Mouse (Mus musculus): ENCODE results near the gene Ptdss2.

Gene Ptdss2

DNA sequence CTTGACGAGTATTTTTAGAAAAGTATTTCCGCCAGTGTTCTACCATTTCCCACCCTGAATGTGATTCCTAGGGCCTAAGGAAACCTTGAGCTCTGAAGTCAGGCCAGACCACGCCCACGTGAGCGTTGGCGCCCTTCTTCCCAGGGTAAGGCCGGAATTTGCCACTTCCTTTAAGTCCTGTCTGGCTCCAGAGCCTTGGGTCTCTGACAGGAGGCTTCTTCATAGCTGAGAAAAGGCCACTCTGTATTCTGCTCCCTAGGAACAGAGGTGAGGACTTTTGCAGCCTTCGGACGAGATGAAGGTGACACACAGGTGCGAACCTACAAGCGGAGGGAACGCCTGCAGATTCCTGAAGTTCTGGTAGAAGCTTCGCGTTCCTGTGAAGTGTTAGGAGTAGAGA lies at the start of gene Ptdss2:
Gene Ptdss2, plus strand, starts transcription at position 138 of the 400 bp plus-strand sequence.
- in situ Hi-C loops (cut with MboI): no loop called here

DNA sequence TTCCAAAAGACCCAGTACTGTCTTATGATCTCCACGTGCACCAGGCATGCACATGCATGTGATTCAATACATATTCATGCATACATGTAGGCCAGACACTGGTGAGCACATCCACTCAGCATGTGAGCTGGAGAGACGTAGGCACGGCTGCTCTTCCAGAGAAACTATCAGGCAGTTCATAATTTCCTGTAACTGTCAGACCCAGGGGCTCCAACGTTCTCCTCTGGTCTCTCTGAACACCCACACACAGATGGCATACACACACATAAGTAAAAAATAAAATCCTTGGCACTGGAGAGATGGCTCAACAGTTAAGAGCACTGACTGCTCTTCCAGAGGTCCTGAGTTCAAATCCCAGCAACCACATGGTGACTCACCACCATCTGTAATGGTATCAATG lies 48.4 kb upstream of the Ptdss2 start:
- in situ Hi-C loops (cut with MboI): no loop called here

DNA sequence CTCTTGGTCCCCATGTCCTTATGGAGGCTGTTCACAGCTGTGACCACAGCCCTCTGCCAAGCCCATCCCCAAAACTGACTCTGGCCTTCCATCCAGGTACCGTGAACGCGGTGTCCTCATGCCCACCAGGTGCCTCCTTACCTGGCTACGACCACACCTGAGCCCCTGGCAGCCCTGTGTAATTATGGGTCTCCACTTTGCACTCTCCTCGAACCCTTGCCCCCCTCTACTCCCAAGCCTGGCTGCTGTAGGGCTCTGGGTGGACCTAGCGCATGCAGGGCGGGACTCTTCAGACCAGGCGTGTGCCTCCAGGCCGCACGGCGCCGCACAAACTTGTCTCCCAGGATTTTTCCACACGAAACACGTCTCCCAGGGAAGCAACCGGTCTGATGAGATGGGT lies 44.3 kb upstream of the Ptdss2 start, which contains the start of gene Pkp3:
Gene Pkp3, plus strand, starts transcription at position 378 of the 400 bp plus-strand sequence.
- in situ Hi-C loops (cut with MboI): no loop called here

DNA sequence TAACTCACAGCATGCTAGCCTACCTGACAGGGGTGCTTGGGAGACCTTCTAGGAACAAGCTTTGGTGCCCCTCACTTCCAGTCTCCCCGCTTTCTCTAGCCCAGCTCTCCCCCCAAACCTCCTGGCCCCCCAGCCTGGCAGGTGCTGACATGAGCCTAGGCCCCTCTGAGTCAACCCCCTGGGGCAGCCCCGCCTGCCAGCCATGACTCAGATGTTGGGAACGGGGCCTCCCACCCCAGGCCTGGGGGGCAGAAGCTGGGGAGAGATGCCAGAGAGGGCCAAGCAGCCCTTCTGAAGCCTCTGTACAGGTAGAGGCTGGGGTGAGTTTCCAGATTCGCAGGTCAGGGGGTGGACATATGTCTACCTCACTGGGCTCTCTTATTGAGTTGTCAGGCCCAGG lies 43.3 kb upstream of the Ptdss2 start:
- in situ Hi-C loops (cut with MboI): no loop called here

DNA sequence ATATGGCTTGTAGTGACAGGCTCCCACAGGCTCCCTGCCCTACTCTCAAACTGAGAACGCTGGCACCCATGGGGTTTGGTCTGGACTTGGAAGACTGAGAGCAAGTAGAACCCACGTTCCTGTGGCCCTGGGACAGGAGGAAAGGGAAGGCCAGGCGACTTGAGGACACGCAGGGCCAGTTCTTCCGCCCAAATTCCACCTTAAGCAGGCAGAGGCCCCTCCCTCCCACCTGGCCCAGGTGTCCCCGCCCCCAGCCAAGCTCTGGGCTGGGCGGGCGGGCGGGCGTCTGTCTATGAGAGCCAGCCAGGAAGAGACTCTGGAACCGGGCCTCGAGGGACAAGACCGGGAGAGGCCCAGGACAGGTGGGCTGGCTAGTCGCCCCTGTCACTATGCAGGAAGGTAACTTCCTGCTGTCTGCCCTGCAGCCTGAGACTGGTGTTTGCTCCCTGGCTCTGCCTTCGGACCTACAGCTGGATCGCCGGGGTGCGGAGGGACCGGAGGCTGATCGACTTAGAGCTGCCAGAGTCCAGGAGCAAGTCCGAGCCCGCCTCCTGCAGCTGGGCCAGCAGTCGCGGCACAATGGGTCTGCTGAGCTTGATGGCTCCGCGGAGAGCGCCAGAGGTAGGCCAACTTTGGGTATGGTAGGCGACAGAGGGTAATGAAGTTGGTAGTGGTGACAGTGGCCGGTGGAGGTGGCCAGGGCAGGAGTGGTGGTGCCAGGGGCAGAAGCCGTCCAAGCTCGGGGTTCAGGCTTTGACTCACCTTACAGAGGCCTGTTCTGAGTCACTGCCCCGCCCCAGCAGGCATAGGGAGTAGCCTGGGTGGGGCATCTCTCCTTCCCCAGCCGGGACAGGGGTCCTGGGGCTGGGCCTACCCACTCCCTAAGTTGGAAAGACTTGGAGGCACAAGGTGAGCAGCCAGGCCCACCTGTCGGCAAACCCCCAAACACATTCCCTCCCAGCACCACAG lies 42.4 kb upstream of the Ptdss2 start:
- in situ Hi-C loops (cut with MboI): no loop called here

DNA sequence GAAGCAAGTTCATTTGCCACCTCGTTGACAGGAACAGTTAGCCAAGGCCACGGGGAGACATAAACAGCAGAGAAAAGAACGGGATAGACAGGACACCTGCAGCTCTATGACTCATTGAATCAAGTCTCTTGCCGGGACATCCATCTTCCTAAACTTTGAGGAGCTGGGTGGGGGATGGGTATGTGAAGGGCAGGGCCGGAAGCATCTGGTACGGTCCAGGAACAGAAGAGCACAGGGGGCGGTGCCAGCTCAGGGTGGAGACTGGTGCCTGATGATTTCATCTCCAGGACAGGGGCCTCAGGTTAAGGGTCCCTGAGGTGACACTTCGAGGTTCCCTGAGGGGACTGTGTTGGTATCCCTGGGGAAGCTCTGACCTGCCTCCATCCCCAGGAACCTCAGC lies 34.3 kb upstream of the Ptdss2 start:
- in situ Hi-C loops (cut with MboI): no loop called here

DNA sequence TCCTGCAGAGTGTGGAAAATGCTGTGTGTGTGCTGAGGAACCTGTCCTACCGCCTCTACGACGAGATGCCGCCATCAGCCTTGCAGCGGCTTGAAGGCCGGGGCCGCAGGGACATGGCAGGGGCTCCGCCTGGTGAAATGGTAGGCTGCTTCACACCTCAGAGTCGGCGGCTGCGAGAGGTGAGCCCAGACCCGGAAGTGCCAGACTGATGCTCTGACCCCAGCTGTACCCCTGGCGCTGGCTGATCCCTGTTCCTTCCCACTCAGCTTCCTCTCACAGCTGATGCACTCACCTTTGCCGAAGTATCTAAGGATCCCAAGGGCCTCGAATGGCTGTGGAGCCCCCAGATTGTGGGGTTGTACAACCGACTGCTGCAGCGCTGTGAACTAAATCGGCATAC lies 33.7 kb upstream of the Ptdss2 start:
- in situ Hi-C loops (cut with MboI): no loop called here

DNA sequence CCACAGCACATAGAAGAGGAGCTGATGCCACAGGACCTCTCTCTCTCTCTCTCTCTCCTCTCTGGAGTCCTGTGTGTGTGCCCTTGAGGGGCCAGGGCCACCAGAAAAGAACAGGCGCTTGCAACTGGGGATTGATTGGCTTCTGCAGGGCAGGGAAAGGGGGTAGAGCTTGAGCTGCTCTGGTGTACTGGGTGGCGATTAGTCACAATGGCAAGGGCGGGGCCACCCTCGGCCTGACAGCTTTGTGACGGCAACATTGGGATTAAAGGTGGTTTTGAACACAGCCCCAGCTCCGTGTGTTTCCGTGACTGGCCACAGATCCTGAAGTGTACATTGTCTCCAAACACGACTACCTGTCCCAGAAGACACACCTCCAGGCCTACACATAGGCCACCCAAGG lies 32.0 kb upstream of the Ptdss2 start:
- in situ Hi-C loops (cut with MboI): loop anchor here (5.0 kb wide), 1 partner anchor 87 kb away; no protein-coding TSS in a partner anchor

DNA sequence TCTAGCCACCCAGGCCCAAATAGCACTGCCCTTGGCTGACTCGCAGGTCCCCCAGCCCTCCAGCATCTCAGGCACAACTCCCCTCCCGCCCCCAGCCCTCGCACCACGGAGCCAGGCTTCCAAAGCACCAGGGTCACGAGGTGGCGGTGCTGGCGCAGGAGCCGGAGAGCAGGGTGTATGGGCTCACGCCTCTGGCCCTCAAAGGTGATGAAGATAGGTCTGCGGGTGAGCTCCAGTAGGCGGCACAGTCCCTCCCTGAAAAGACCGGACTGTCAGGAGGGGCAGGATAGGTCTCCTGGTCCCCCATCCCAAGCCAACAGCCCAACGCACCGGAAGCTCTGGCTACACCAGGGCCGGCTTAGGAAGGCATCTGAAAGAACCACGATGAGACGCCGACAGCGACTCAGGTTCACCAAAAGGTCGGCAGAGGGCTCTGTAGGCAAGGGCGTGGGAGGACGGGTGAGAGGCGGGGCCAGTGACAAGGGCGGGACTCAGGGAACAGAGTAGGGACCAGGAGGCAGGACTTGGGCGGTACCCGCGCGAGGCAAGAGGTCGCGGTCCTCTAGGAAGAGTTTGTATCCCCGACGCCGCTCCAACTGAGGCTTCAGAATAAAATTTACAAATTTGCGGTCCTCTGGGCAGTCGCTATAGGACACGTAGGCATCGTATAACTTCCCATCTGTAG lies 30.0 kb upstream of the Ptdss2 start:
- in situ Hi-C loops (cut with MboI): loop anchor here (5.0 kb wide), 1 partner anchor 85 kb away; no protein-coding TSS in a partner anchor

DNA sequence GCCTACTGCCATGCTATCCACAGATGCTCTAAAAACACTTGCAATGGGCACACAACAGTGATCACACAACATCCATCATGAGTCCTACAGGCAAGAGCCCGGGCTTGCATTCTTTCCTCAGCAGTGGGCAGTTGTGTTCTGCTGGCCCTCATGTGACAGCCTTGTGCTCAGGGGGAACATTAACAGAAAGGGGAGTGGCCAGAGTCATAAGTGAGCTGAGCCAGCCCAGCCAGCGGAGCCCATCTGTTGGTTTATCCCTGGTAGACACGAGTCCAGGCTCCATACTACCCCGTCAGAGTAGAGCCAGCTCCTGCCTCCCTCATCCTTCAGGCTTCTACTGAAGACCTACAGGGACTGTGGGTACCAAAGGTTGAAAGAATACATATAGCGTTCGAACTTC lies 28.2 kb upstream of the Ptdss2 start:
- in situ Hi-C loops (cut with MboI): loop anchor here (5.0 kb wide), 1 partner anchor 83 kb away; no protein-coding TSS in a partner anchor

DNA sequence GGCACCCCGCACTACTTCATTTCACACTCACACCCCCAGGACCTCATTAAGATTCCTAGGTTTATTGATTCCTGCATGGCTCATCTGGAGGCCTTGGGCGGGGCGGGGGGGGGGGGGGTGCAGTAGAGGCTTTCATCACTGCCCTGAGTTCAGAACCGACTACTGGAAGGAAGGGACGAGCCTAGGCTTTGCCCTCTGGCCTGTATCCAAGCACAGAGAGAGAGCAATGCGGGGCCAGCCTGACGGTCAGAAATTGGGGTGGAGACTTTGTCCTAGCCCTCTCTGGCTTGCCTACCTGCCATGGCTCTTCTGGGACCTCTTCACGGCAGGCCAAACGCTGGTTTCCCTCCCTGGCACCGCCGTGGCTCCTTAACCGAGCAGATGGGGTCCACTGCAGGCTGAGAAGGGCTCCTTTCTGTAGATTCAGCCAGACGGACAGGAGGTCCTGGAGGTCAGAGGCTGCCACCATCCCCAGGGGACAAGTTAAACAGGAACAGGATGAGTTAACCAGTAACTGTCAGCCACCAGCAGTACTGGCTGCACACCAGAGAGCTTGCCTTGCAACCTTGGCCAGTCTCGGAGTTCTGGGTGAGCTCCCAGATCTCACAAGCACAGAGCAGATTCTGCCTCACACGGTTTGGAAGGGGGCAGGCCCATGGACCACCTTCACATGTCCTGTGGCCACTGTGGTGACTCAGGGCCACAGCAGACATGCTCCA lies 27.5 kb upstream of the Ptdss2 start:
- in situ Hi-C loops (cut with MboI): loop anchor here (5.0 kb wide), 1 partner anchor 83 kb away; no protein-coding TSS in a partner anchor

DNA sequence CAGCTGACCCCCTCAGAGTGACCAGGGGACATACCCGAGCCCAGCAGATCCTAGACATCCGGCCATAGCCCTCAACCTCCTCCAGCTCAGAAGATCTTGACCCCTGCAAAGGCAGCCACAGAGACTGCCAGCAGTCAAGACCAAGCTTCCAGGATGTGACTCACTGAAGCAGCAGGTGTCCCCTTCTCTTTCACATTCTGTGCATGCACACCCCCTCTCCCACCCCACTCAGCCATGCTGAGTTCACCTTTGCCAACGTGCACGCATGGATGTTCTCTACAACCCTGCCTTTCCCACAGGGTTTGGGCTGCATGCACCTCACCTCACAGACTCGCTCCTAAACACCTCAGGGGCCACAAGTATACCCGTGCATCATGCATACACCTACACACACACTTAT lies 26.2 kb upstream of the Ptdss2 start:
- in situ Hi-C loops (cut with MboI): no loop called here

DNA sequence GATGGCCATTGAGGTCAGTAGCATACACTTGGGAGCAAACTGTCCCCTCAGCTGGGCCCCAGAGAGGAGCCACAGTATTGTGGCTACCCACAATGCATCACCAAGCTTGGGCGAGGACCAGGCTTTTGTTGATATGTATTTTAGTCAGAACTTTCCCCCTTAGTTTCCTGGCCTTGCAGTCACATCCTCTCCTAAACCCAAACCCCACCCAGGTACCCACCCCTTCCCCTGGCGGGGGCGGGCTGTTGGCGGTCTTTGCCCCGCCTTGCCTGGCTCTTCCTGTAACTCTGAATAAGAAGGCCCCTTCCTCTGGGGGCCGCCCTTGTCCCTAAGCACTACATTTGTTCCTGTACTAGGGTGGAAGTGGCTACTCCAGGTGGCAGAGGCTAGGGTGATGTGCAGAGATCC lies 25.5 kb upstream of the Ptdss2 start:
- in situ Hi-C loops (cut with MboI): no loop called here

DNA sequence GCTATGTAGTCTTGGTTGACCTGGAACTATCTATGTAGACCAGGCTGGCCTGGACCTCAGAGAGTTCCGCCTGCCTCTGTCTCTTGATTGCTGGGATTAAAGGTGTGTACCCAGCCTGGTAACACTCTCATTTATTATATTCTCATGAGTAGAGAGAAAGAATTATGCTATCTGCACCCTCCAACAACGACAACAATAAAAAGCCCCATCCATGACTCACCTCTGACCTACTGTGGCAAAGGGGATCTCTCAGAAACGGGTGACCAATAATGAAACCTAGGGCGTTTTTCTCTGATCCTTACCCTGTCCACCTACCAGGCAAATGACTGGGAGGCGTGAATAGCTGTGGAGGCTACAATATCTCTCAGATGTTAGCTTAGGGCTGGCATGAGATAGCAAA lies 25.0 kb upstream of the Ptdss2 start:
- in situ Hi-C loops (cut with MboI): no loop called here

DNA sequence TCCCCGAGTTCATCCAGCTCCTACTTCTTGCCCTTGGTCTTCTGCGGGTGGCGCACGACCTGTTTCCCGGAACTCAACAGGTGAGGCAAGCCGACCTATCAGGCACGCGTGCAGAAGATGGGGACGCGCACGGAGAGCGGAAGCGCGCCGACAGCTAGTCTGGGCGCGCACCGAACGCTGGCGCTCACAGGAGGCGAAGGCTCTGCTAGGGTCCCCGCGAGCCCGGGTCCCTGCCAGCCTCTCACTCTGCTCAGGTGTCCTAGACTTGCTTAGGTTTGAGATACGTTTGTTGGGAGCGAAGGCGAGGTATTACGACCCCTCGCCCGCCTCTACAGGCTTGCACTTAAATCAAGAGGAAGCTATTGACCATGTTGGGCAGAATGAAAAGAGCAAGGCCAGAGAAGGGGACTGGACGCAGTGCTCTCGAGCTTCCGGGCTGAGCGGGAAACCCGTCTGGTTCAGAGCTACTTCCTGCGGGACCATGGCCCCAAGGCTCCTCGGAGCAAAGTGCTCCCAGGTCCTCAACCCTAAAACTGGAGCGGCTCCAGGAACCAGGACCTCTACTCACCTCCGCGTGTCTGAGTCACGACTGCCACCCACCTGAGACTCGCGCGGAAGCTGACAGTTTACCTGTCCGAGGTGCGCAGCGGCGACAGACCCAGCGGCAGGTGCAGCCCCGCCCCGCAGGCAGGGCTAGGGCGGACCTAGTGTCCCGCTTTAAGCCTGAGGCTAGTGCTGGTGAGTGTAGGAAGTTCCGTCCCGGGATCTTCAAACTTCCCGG lies 22.1 kb upstream of the Ptdss2 start, which contains the start of gene Sigirr:
Gene Sigirr, minus strand, starts transcription at position 662 of the 781 bp plus-strand sequence.
- in situ Hi-C loops (cut with MboI): no loop called here

DNA sequence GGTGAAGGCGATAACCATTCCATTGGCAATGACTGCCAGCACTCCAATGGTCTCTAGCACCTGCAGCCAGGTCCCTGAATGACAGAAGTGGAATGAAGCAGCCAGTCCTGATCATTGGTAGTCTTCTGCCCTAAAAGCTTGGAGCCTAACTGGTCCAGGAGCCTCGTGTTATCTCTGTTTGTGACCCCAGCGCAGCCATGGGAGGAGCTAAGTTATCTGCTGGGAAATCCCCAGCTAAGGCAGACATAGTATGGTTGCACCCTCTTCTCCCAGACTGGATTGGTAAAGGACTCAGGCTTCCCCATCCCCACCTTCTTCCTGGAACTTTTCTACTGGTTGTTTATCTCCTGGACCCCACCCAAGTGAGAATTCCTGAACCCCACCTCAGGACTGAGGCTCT lies 19.0 kb upstream of the Ptdss2 start:
- in situ Hi-C loops (cut with MboI): no loop called here

DNA sequence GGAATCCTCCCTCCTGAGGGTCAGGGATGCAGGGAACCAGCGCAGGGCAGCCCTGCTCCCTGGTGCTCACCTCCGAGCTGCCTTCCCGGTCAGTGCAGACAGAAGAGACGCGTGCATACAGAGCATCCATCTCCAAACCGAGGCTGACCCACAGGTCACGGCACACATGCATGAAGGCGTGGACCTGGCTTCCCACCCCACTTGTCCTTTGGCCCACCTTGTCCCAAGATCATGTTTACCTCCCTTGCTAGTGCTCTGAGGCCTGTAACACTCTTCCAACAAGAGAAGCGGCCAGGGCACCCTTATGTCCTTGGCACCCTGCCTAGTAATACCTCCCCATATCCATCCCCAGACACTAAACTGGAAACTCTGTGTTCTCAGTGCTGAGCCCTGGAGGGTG lies 6.3 kb upstream of the Ptdss2 start:
- in situ Hi-C loops (cut with MboI): no loop called here

DNA sequence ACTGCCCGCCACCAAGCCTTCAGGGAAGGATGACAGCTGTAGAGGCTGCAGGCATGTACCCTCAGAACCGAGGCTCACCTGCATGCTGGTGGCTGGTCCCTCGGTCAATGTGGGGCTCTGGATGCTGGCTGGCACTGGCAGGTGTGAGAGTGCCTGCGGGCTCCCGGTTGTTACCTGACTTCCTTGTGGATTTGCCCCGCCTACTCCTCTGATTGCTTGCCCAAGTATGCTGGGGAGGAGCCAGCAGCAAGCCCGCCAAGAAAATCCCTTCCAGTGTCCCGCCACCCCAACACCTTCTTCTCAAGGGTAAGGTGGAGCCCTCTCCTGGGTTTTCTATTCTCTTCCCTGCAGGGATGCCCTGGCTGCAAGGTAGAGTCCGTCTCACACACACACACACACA lies 4.5 kb upstream of the Ptdss2 start, which contains the start of gene Ano9:
Gene Ano9, minus strand, starts transcription at position 171 of the 400 bp plus-strand sequence.
- in situ Hi-C loops (cut with MboI): no loop called here

DNA sequence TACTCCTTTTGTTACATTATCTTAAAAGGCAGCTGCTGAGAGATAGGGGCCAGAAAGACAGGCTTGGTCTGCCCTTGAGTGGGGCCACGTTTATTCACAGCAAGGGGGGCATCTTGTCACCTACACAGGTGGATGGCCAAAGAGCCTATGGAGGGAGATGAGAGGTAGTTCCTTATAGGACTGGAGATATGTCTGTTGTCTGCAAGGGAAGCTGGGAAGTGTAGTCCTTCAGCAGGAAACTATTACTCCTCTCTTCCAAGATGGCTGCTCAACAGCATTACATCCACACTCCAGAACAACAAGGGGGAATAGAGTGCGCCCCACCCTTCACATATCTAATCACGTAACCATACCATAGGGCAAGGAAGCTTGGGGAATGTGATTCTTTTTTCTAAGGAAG lies 2.7 kb upstream of the Ptdss2 start:
- in situ Hi-C loops (cut with MboI): no loop called here

DNA sequence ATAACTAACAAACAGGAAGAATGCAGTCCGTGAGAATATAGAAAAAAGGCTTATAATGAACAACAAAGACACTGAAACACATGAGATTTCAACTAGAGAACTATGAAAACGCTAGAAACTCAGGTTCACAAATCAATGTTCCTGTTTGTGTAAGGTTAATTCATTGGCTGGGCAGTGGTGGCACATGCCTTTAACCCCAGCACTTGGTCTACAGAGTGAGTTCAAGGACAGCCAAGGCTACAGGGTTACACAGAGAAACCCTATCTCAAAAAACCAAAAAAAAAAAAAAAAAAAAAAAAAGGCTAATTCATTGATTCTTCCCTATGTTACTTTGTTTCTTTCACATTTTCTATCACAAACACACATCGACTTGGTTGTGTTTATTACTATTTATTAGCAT lies 1.6 kb upstream of the Ptdss2 start:
- in situ Hi-C loops (cut with MboI): no loop called here

DNA sequence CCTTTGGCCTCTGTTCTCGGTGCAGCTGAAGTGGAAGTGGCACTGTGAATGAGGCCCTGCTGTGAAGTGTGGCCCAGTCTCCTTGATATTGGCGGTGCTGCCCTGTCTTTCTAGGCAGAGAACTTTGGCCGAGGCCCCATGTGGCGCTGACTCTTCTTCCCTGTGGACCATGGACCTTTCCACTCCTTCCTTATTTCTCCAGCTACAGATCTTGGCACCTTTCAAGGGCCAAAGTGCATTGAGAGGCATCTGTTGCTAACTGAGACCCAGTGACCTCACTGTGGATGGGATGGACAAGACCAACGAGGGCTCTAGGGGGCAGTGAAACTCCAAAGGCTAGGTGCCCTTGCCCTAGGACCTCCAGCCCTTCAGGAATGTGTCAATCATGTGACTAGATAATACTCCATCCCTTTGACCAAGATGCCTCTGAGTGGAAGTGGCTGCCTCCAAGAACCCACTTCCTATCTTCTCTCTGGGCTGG lies 1.1 kb upstream of the Ptdss2 start:
- in situ Hi-C loops (cut with MboI): no loop called here
